Mouse (Mus musculus): ENCODE data around the gene Aplp2.

- TF ChIP-seq CTCF (IDR thresholded peaks at IDR 0.05; ENCODE audit: low read depth, low read length) (no peak), POLR2A (IDR thresholded peaks at IDR 0.05; ENCODE audit: borderline replicate concordance, low read depth, low read length) (no peak)
Measured at GRCm38 (mm10) chr9:31245006-31245405, 33.4 kb upstream of the Aplp2 start.
